Mouse (Mus musculus): Measurements from ENCODE around the gene Tagln3.

DNA sequence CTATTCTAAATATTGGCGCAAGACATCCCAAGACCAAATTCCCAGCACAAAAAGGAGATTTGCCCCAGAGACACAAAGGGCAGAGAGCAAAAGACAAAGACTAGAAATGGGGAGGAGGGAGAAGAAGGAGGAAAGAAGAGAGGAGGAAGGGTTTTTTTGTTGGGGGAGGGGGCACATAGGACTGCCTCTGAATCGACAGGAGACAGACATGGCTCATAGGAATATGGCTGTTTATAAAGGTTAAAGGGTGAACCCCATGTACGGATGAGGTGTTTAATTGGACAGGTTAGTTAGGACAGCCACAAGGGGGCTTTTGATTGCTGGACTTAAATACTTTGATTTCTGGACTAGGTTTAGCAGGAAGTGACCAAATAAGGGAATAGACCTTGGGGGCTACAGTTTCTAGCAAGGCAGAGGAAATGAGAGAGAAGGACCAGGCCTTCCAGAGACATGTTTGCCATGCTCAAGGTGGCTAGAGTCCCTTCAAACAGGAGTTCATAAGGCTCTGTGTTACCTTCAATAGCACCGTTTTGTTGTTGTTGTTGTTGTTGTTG lies 19.3 kb upstream of the Tagln3 start:
- TF ChIP-seq POLR2A (IDR thresholded peaks at IDR 0.05; ENCODE audit: control insufficient read depth, low read depth, low read length) (no peak), CTCF (IDR thresholded peaks at IDR 0.05; ENCODE audit: control insufficient read depth, insufficient read depth, insufficient replicate concordance, low read depth, low read length) (no peak)
